Mouse (Mus musculus) right cerebral cortex, postnatal 25 days (tissue): ENCODE measurements around the gene Gm9507.

Experiments
- DNase-seq: peaks from one replicate; pipeline ENCODE4 v3.0.0; 2022

Gene Gm9507

DNA sequence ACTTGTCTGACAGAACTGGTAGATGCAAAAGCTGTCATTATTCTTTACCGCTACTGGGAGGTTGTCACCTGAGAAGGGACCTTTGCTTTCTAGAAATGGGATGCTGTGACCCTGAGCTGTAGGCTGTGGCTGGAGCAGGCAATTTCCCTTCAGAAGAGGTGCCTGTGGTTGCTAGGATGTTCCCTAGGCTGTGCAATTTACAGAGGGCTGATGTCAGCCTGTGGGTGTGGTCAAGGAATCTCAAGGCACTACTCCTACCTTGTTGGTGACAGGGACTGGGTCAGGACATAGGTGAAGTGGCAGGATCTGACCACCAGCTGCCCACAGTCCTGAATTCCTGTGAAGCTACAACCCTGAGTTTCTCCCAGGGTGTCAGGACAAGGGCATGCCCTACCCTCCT, 41.9 kb downstream of the Gm9507 start:
- no peak for DNase-seq
